Mouse (Mus musculus) lung, embryonic 15.5 days (tissue): ENCODE results near the gene Arel1. TPM values are rescaled to one million over a fixed set of nuclear protein-coding genes. Genes with fewer than 3 reads are reported as not detected.
A peak's percentile ranks its signal among the peaks of the same experiment; 100 is the strongest.

Source experiments
- ATAC-seq: fragments of 200-750 bp; cut with Nextera tagmentation; 2 replicates; pipeline ENCODE4 v1.8.0; 2017; ENCODE audit warnings: moderate number of reproducible peaks, borderline replicate concordance; ENCODE audit not compliant: low FRiP score, low TSS enrichment; ENCODE audit errors: extremely low read depth
- H3K27ac ChIP-seq: fragments of 300-500 bp; sonication (generic); 2 replicates; pipeline ENCODE4 v1.5.1; 2015; ENCODE audit warnings: moderate library complexity, mild to moderate bottlenecking, inconsistent platforms
- H3K27me3 ChIP-seq: fragments of 300-500 bp; sonication (generic); 2 replicates; pipeline ENCODE4 v1.6.1; 2015; ENCODE audit warnings: inconsistent platforms
- H3K36me3 ChIP-seq: fragments of 300-500 bp; sonication (generic); 2 replicates; pipeline ENCODE4 v1.6.1; 2015; ENCODE audit warnings: inconsistent platforms
- H3K4me1 ChIP-seq: fragments of 300-500 bp; sonication (generic); 2 replicates; pipeline ENCODE4 v1.6.1; 2015; ENCODE audit warnings: inconsistent platforms
- H3K4me2 ChIP-seq: fragments of 300-500 bp; sonication (generic); 2 replicates; pipeline ENCODE4 v1.6.1; 2015; ENCODE audit warnings: inconsistent platforms, mild to moderate bottlenecking, moderate library complexity
- H3K4me3 ChIP-seq: fragments of 300-500 bp; sonication (generic); 2 replicates; pipeline ENCODE4 v1.5.1; 2015; ENCODE audit warnings: mild to moderate bottlenecking, inconsistent platforms
- H3K9ac ChIP-seq: fragments of 300-500 bp; sonication (generic); 2 replicates; pipeline ENCODE4 v1.6.1; 2015; ENCODE audit warnings: inconsistent platforms
- H3K9me3 ChIP-seq: fragments of 300-500 bp; sonication (generic); 2 replicates; pipeline ENCODE4 v1.6.1; 2016; ENCODE audit warnings: inconsistent platforms
- WGBS: fragments of 180-500 bp; shearing (Covaris S2); methylation state at CpG from one replicate; pipeline ENCODE4 v1.1.7; 2015; 5-methylcytosine and 5-hydroxymethylcytosine counted together
- polyA plus RNA-seq: library from polyadenylated mRNA; unstranded; fragments of >200 nt; fragmentation: Nextera tagmentation; extraction: Ambion mirVana; gene quantifications from 2 replicates; pipeline ENCODE4 v1.2.1, GENCODE M21; 2015

Arel1 gene
- polyA plus RNA-seq, 1 experiment from 2014 or later, result 16.1 TPM

GRCm38 (mm10) chr12:84896235-84896634 is 74.5 kb downstream of the Arel1 start:
- Histone ChIP-seq H3K9ac (no peak overlapping the region), H3K4me2 (no peak overlapping the region), H3K9me3 (no peaks in the 10 kb centered on the region), H3K4me3 (no peak overlapping the region), H3K27ac (no peak overlapping the region), H3K27me3 (peaks cover 8% of the 10 kb centered on the region; the same call in 1 of the 2 replicates), H3K36me3 (no peaks in the 10 kb centered on the region), H3K4me1 (no peaks in the 10 kb centered on the region)
- 0 out of 2 replicates have a peak, but pooled peaks have one; percentile 16 for ATAC-seq
- WGBS, result 47% methylated on average over 6 of the region's 6 CpGs

GRCm38 (mm10) chr12:84893648-84894628 is 76.8 kb downstream of the Arel1 start:
- Histone ChIP-seq H3K4me2 (no peak overlapping the region), H3K9ac (no peak overlapping the region), H3K4me3 (no peak overlapping the region), H3K27me3 (peaks cover 11% of the 10 kb centered on the region; the same call in 1 of the 2 replicates), H3K9me3 (no peaks in the 10 kb centered on the region), H3K27ac (no peak overlapping the region), H3K4me1 (no peaks in the 10 kb centered on the region), H3K36me3 (no peaks in the 10 kb centered on the region)
- 50% methylated on average over 9 of the region's 9 CpGs for WGBS
- ATAC-seq, result no peak

- ATAC-seq, result no peak
- Histone ChIP-seq H3K9me3 (no peaks in the 10 kb centered on the region), H3K27me3 (0 out of 2 replicates have a peak, but pooled peaks cover 2% of the 10 kb centered on the region), H3K4me2 (no peak overlapping the region), H3K4me1 (peaks cover 2% of the 10 kb centered on the region; the same call in 1 of the 2 replicates), H3K36me3 (no peaks in the 10 kb centered on the region), H3K9ac (no peak overlapping the region), H3K4me3 (no peak overlapping the region), H3K27ac (no peak overlapping the region)
- 66% methylated on average over 15 of the region's 15 CpGs for WGBS
Observed at GRCm38 (mm10) chr12:84890289-84890688, 80.4 kb downstream of the Arel1 start.

- H3K27me3 ChIP-seq, result peaks cover 20% of the 10 kb centered on the region; the same call in 1 of the 2 replicates
- peaks cover 3% of the 10 kb centered on the region; the same call in 1 of the 2 replicates for H3K4me1 ChIP-seq
- ATAC-seq, result peak; percentile 87
- WGBS, result 38% methylated on average over 11 of the region's 11 CpGs
- peak overlapping the region; percentile 14; the same call in 1 of the 2 replicates for H3K4me2 ChIP-seq
- no peaks in the 10 kb centered on the region for H3K9me3 ChIP-seq
- no peak overlapping the region for H3K9ac ChIP-seq
- H3K4me3 ChIP-seq, result no peak overlapping the region
- H3K36me3 ChIP-seq, result no peaks in the 10 kb centered on the region
- H3K27ac ChIP-seq, result peak overlapping the region; percentile 87
Observed at GRCm38 (mm10) chr12:84885107-84885876, 85.4 kb downstream of the Arel1 start.

DNA sequence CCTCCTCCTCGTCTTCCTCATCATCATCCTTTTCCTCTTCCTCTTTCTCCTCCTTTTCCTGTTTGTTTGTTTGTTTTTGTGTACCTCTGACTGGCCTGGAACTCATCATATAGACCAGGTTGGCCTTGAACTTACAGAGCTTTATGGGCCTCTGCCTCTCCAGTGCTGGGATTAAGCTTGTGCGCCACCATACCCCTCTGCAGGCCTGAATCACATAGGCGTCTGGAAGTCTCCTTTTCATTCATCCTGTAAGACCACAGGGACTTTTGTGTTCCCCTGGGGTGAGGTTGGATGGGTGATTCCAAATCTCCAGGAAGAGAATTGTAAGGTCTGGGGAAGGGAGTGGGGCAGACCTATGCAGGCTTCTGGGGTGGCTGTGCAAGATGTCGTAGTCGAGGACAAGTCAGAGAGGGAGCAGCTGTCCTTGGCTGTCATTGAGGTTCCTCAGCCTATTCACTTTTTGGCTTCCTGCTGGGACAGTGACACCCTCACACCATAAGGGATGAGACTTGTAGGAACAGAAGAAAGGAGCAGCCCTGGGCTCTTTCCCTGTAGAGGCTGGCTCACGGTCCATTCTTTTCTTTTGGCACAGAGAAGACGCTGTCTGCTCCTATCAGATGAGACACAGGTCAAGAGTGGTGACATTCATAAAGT is 86.2 kb downstream of the Arel1 start:
- ATAC-seq, result peak; percentile 16; the same call in 1 of the 2 replicates
- Histone ChIP-seq H3K27ac (peak overlapping the region; percentile 87), H3K9me3 (no peaks in the 10 kb centered on the region), H3K9ac (no peak overlapping the region), H3K4me3 (no peak overlapping the region), H3K4me2 (peak overlapping the region; percentile 14; the same call in 1 of the 2 replicates), H3K27me3 (peaks cover 20% of the 10 kb centered on the region; the same call in 1 of the 2 replicates), H3K4me1 (peaks cover 3% of the 10 kb centered on the region; the same call in 1 of the 2 replicates), H3K36me3 (no peaks in the 10 kb centered on the region)
- 73% methylated on average over 7 of the region's 7 CpGs for WGBS

- H3K9me3 ChIP-seq, result no peaks in the 10 kb centered on the region
- H3K36me3 ChIP-seq, result no peaks in the 10 kb centered on the region
- peaks cover 3% of the 10 kb centered on the region; the same call in 1 of the 2 replicates for H3K4me1 ChIP-seq
- 77% methylated on average over 4 of the region's 4 CpGs for WGBS
- H3K27ac ChIP-seq, result no peak overlapping the region
- H3K4me3 ChIP-seq, result no peak overlapping the region
- ATAC-seq, result no peak
- no peak overlapping the region for H3K9ac ChIP-seq
- no peak overlapping the region for H3K4me2 ChIP-seq
- peaks cover 33% of the 10 kb centered on the region for H3K27me3 ChIP-seq
Observed at GRCm38 (mm10) chr12:84882796-84883195, 87.9 kb downstream of the Arel1 start.

- 38% methylated on average over 11 of the region's 11 CpGs for WGBS
- no peak for ATAC-seq
- no peak overlapping the region for H3K27ac ChIP-seq
Observed at GRCm38 (mm10) chr12:84880091-84880490, 90.6 kb downstream of the Arel1 start.

DNA sequence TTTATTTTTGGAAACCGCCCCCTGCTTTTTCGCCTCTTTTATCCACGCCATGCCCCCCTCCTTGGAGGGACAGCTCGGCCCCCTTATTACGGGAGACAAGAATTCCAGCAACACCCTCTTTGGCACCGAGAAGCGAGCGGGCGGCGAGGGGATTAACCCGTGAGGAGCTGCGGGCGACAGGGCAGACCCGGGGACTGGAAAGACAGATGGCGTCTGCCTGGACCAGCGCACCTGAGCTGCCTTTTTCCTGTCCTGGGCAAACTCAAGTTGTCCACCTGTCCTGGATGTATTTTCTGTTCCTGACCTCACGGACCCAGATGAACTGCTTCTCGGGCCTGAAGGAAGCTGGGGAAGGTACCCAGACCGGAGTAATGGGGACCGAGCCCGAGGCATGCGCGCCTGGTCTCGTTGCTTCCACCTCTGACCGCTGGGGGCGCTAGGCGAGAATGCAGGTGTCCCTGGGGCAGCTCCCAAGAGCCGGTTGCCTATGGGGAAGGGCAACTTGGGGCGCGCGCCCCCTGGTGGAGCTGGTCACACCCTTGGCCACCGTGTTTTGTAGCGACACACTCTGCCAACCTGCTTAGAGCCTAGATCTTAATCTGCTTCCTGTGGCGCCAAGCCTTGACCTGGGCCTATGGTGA is 94.1 kb downstream of the Arel1 start, which contains the start of gene Ltbp2:
Ltbp2 (minus strand) TSS at position 52 of the 641 bp plus-strand sequence.
- Histone ChIP-seq H3K4me2 (peak within 1 kb of the TSS; percentile 68), H3K4me1 (peaks cover 19% of the 10 kb centered on the region), H3K9ac (peak within 1 kb of the TSS; percentile 33), H3K27me3 (peaks cover 69% of the 10 kb centered on the region), H3K27ac (no peak within 1 kb of the TSS), H3K4me3 (peak within 1 kb of the TSS; percentile 46), H3K36me3 (no peaks in the 10 kb centered on the region), H3K9me3 (no peaks in the 10 kb centered on the region)
- ATAC-seq, result peak; percentile 55
- 1% methylated on average over 34 of the region's 34 CpGs for WGBS

More at GRCm38 (mm10) chr12:84880091-84880490, 90.6 kb downstream of the Arel1 start:
- Histone ChIP-seq H3K9me3 (no peaks in the 10 kb centered on the region), H3K36me3 (no peaks in the 10 kb centered on the region), H3K9ac (no peak overlapping the region), H3K4me3 (no peak overlapping the region), H3K27me3 (peaks cover 60% of the 10 kb centered on the region), H3K4me2 (no peak overlapping the region), H3K4me1 (peaks cover 19% of the 10 kb centered on the region)

DNA sequence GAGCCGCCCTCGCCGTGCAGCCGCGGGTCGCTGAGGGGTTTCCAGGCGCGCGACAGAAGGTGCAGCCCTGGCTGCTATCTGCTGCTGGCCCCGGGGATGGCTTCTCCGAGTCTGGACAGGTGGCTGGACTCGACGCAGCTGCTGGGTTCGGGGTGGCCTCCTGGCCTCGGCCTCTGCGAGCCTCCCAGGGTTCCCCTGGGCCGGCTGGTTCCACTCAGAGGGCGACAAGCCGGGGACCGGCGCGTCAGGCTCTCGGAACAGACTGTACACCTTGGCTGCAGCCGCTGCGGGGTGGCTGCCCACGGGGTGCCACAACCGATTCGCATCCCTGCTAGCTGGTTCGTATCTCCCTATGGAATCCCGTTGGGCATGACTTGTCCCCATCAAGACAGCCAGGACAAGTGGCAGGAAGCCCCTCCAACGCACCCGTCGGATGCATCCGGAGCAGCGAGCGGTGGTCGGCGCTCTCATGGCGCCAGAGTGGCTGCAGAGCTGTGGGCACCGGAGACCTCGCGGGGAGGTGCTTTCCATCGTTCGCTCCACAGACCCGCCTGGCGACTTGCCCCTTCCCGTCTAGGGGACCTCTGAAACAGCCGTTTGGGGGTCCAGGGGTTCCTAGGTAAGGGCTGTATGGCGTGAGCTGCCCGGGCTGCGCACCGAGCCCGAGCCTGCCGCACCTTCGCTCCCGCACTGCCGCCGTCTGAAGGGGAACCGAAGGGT is 94.8 kb downstream of the Arel1 start:
- peaks cover 63% of the 10 kb centered on the region for H3K27me3 ChIP-seq
- H3K27ac ChIP-seq, result no peak overlapping the region
- H3K9ac ChIP-seq, result peak overlapping the region; percentile 33
- H3K4me3 ChIP-seq, result peak overlapping the region; percentile 46
- H3K4me2 ChIP-seq, result peak overlapping the region; percentile 68
- WGBS, result under 1% methylated on average over 59 of the region's 59 CpGs
- no peaks in the 10 kb centered on the region for H3K36me3 ChIP-seq
- H3K4me1 ChIP-seq, result peaks cover 20% of the 10 kb centered on the region
- ATAC-seq, result peak; percentile 15; the same call in 1 of the 2 replicates
- no peaks in the 10 kb centered on the region for H3K9me3 ChIP-seq

DNA sequence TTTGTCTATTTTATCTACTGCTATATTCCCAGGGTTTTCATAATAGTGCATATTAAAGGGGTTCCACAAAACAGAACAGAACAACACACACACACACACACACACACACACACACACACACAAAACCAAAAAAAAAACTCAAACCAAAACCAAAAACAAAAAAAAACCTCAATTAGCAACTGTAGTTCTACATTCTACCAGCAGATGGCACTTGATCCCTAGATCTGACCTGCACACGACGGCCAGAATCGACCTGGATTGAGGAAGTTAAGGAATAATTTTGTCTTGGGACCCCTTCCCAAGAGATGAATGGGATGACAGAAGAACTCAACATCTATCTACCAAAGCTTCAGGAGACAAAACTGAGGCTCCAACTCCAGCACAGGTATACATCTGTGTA is 97.3 kb downstream of the Arel1 start:
- Histone ChIP-seq H3K9me3 (no peaks in the 10 kb centered on the region), H3K9ac (no peak overlapping the region), H3K27me3 (peaks cover 49% of the 10 kb centered on the region), H3K4me1 (peaks cover 22% of the 10 kb centered on the region), H3K4me2 (peak overlapping the region; percentile 68), H3K36me3 (no peaks in the 10 kb centered on the region), H3K4me3 (peak overlapping the region; percentile 46; the same call in 1 of the 2 replicates), H3K27ac (no peak overlapping the region)
- ATAC-seq, result no peak
- WGBS, result 2% methylated on average over 3 of the region's 3 CpGs
